Mouse (Mus musculus) heart, adult 2 months (tissue): ENCODE results near the gene Bcl2l15.

Experiments
- CTCF ChIP-seq: fragments of 200-600 bp; IDR thresholded peaks from 2 replicates; pipeline ENCODE4 v1.8.1; 2022; ENCODE audit warnings: antibody characterized with exemption, mild to moderate bottlenecking, moderate library complexity
- POLR2A ChIP-seq: fragments of 200-500 bp; IDR thresholded peaks from 2 replicates; pipeline ENCODE4 v1.6.1; 2011; ENCODE audit warnings: mild to moderate bottlenecking, low read depth, low read length, control low read depth; ENCODE audit not compliant: insufficient read depth

DNA sequence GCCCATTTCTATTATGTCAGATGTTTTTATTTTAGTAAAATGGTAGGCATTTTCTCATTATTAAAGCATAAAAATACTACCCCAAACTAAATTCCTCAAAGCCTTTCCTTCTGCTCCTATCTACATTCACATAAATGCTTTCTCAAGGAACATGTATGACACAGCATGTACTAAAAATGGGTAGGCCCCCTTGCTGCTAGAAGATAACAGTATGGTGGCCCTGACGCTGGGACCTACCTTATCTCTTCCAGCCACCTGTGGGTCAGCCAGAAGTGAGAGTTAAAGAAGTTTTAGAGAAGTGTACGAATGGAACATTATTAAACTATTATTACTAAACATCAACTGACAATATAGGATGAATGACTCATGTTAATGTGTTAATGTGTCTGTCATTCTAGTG lies 32.9 kb upstream of the Bcl2l15 start:
- TF ChIP-seq CTCF (no peak), POLR2A (no peak)
